Mouse (Mus musculus) heart, embryonic 11.5 days (tissue): ENCODE results near the gene Pdzd4. TPM values are rescaled to one million over a fixed set of nuclear protein-coding genes. Genes with fewer than 3 reads are reported as not detected.

Experiments
- ATAC-seq: fragments of 200-750 bp; cut with Nextera tagmentation; replicated peaks from 2 replicates; pipeline ENCODE4 v1.8.0; 2017; ENCODE audit warnings: moderate library complexity; ENCODE audit not compliant: insufficient number of reproducible peaks, low FRiP score, low TSS enrichment
- H3K27ac ChIP-seq: fragments of 300-500 bp; sonication (generic); 2 replicates; pipeline ENCODE4 v1.5.1; 2014; ENCODE audit warnings: mild to moderate bottlenecking, low read depth, low read length
- H3K27me3 ChIP-seq: fragments of 300-500 bp; sonication (generic); 2 replicates; pipeline ENCODE4 v1.6.1; 2014; ENCODE audit warnings: mild to moderate bottlenecking, low read length, mixed read lengths; ENCODE audit not compliant: control insufficient read depth, insufficient read depth
- H3K36me3 ChIP-seq: fragments of 300-500 bp; sonication (generic); 2 replicates; pipeline ENCODE4 v1.6.1; 2014; ENCODE audit warnings: mild to moderate bottlenecking, low read length, moderate library complexity, mixed read lengths; ENCODE audit not compliant: control insufficient read depth, insufficient read depth
- H3K4me1 ChIP-seq: fragments of 300-500 bp; sonication (generic); 2 replicates; pipeline ENCODE4 v1.6.1; 2014; ENCODE audit warnings: low read length; ENCODE audit not compliant: control insufficient read depth, insufficient read depth
- H3K4me2 ChIP-seq: fragments of 300-500 bp; sonication (generic); 2 replicates; pipeline ENCODE4 v1.6.1; 2014; ENCODE audit warnings: mild to moderate bottlenecking, moderate library complexity
- H3K4me3 ChIP-seq: fragments of 300-500 bp; sonication (generic); 2 replicates; pipeline ENCODE4 v1.5.1; 2014; ENCODE audit warnings: low read depth, low read length
- H3K9ac ChIP-seq: fragments of 300-500 bp; sonication (generic); 2 replicates; pipeline ENCODE4 v1.6.1; 2014; ENCODE audit warnings: mild to moderate bottlenecking, low read depth, low read length, moderate library complexity
- H3K9me3 ChIP-seq: fragments of 300-500 bp; sonication (generic); replicated peaks from 2 replicates; pipeline ENCODE4 v1.6.1; 2016; ENCODE audit warnings: low read length; ENCODE audit not compliant: control insufficient read depth
- WGBS: fragments of 180-500 bp; shearing (Covaris S2); extraction: QIAGEN DNeasy Blood & Tissue Kit; methylation state at CpG from one replicate; pipeline ENCODE4 v1.1.7; 2014; ENCODE audit not compliant: insufficient replicate concordance; 5-methylcytosine and 5-hydroxymethylcytosine counted together
- polyA plus RNA-seq: library from polyadenylated mRNA; unstranded; fragments of >200 nt; fragmentation: Nextera tagmentation; extraction: Ambion mirVana; gene quantifications from 2 replicates; pipeline ENCODE4 v1.2.1, GENCODE M21; 2014

Pdzd4 gene
- polyA plus RNA-seq, 1 experiment from 2014 or later: 0.33 TPM

GRCm38 (mm10) chrX:73744774-73745481 is 79.8 kb downstream of the Pdzd4 start:
- 54% methylated on average over 1 of the region's 1 CpGs for WGBS
- H3K27me3 ChIP-seq: no peaks in the 10 kb centered on the region
- no peak overlapping the region for H3K27ac ChIP-seq
- no peak overlapping the region for H3K4me3 ChIP-seq
- no peak overlapping the region for H3K9ac ChIP-seq
- H3K4me2 ChIP-seq: no peak overlapping the region
- H3K36me3 ChIP-seq: no peaks in the 10 kb centered on the region
- no peaks in the 10 kb centered on the region for H3K9me3 ChIP-seq
- H3K4me1 ChIP-seq: no peaks in the 10 kb centered on the region
- ATAC-seq: no peak

Other genes starting within 250 kb of the Pdzd4 start
- gene Dusp9, start 185.6 kb downstream of the Pdzd4 start, polyA plus RNA-seq: 2.8 and 5.4 TPM in 2 replicates
- 11.1 and 12.2 TPM in 2 replicates for gene Pnck, start 164.9 kb downstream of the Pdzd4 start, polyA plus RNA-seq
- 6.9 and 8.2 TPM in 2 replicates for gene Slc6a8, start 151.8 kb downstream of the Pdzd4 start, polyA plus RNA-seq
- 171 and 188 TPM in 2 replicates for gene Bcap31, start 108.8 kb downstream of the Pdzd4 start, polyA plus RNA-seq
- 8.1 and 9.2 TPM in 2 replicates for gene Abcd1, start 108.4 kb downstream of the Pdzd4 start, polyA plus RNA-seq
- gene Plxnb3, start 67.9 kb downstream of the Pdzd4 start, polyA plus RNA-seq: 0.16 and 0.27 TPM in 2 replicates
- gene Srpk3, start 50.6 kb downstream of the Pdzd4 start, polyA plus RNA-seq: 52.6 and 57.9 TPM in 2 replicates
- 285 and 302 TPM in 2 replicates for gene Idh3g, start 38.1 kb downstream of the Pdzd4 start, polyA plus RNA-seq
- gene Ssr4, start 37.9 kb downstream of the Pdzd4 start, polyA plus RNA-seq: 159 and 162 TPM in 2 replicates
- gene Avpr2, start 67.1 kb upstream of the Pdzd4 start, polyA plus RNA-seq: not detected in 2 replicates
- gene L1cam, start 71.1 kb upstream of the Pdzd4 start, polyA plus RNA-seq: 1.3 and 2.2 TPM in 2 replicates
- gene Arhgap4, start 96.9 kb upstream of the Pdzd4 start, polyA plus RNA-seq: 0.96 and 1.3 TPM in 2 replicates
- 94.3 and 96.5 TPM in 2 replicates for gene Naa10, start 97.0 kb upstream of the Pdzd4 start, polyA plus RNA-seq
- gene Renbp, start 105.9 kb upstream of the Pdzd4 start, polyA plus RNA-seq: 51.6 and 64.0 TPM in 2 replicates
- 42.6 and 52.1 TPM in 2 replicates for gene Hcfc1, start 141.4 kb upstream of the Pdzd4 start, polyA plus RNA-seq
- 39.3 and 40.7 TPM in 2 replicates for gene Irak1, start 198.9 kb upstream of the Pdzd4 start, polyA plus RNA-seq